Mouse (Mus musculus) hindbrain, embryonic 16.5 days (tissue): ENCODE results near the gene Marf1. TPM values are rescaled to one million over a fixed set of nuclear protein-coding genes. Genes with fewer than 3 reads are reported as not detected.
"Not testable (repeated sequence)": the region's sequence is repeated elsewhere in the genome, so short reads cannot be mapped to it uniquely, and the experiment has no call there.

Experiments
- ATAC-seq: fragments of 200-750 bp; cut with Nextera tagmentation; 2 replicates; pipeline ENCODE4 v1.8.0; 2017; ENCODE audit warnings: moderate TSS enrichment, moderate library complexity
- H3K27ac ChIP-seq: fragments of 300-500 bp; sonication (generic); 2 replicates; pipeline ENCODE4 v1.5.1; 2014; ENCODE audit warnings: low read depth, mild to moderate bottlenecking, control low read depth, low read length, moderate library complexity
- H3K27me3 ChIP-seq: fragments of 300-500 bp; sonication (generic); replicated peaks from 2 replicates; pipeline ENCODE4 v1.6.1; 2014; ENCODE audit warnings: low read length; ENCODE audit not compliant: control insufficient read depth, insufficient read depth
- H3K36me3 ChIP-seq: fragments of 300-500 bp; sonication (generic); 2 replicates; pipeline ENCODE4 v1.6.1; 2014; ENCODE audit warnings: mild to moderate bottlenecking, low read length, moderate library complexity, mixed read lengths; ENCODE audit not compliant: control insufficient read depth, insufficient read depth
- H3K4me1 ChIP-seq: fragments of 300-500 bp; sonication (generic); 2 replicates; pipeline ENCODE4 v1.6.1; 2014; ENCODE audit warnings: low read depth, low read length; ENCODE audit not compliant: control insufficient read depth, insufficient read depth
- H3K4me2 ChIP-seq: fragments of 300-500 bp; sonication (generic); 2 replicates; pipeline ENCODE4 v1.6.1; 2014; ENCODE audit warnings: mild to moderate bottlenecking, low read length, control low read depth, moderate library complexity
- H3K4me3 ChIP-seq: fragments of 300-500 bp; sonication (generic); 2 replicates; pipeline ENCODE4 v1.5.1; 2014; ENCODE audit warnings: mild to moderate bottlenecking, low read length, control low read depth, moderate library complexity
- H3K9ac ChIP-seq: fragments of 300-500 bp; sonication (generic); 2 replicates; pipeline ENCODE4 v1.6.1; 2014; ENCODE audit warnings: low read depth, mild to moderate bottlenecking, control low read depth, low read length, moderate library complexity
- H3K9me3 ChIP-seq: fragments of 300-500 bp; sonication (generic); 2 replicates; pipeline ENCODE4 v1.6.1; 2014; ENCODE audit warnings: mild to moderate bottlenecking, low read length, moderate library complexity; ENCODE audit not compliant: control insufficient read depth
- WGBS: fragments of 180-500 bp; shearing (Covaris S2); extraction: QIAGEN DNeasy Blood & Tissue Kit; methylation state at CpG from one replicate; pipeline ENCODE4 v1.1.7; 2014; 5-methylcytosine and 5-hydroxymethylcytosine counted together
- polyA plus RNA-seq: library from polyadenylated mRNA; unstranded; fragments of >200 nt; fragmentation: Nextera tagmentation; extraction: Ambion mirVana; gene quantifications from 2 replicates; pipeline ENCODE4 v1.2.1, GENCODE M21; 2015

The Marf1 gene
- polyA plus RNA-seq, 1 experiment from 2014 or later, result 12.3 TPM

- no peaks in the 10 kb centered on the region for H3K9me3 ChIP-seq
- no peak overlapping the region for H3K9ac ChIP-seq
- no peaks in the 10 kb centered on the region for H3K4me1 ChIP-seq
- H3K4me2 ChIP-seq, result no peak overlapping the region
- no peak for ATAC-seq
- H3K27ac ChIP-seq, result no peak overlapping the region
- peaks cover 28% of the 10 kb centered on the region for H3K36me3 ChIP-seq
- H3K4me3 ChIP-seq, result no peak overlapping the region
- WGBS, result 88% methylated on average over 3 of the region's 3 CpGs
- H3K27me3 ChIP-seq, result no peaks in the 10 kb centered on the region
These were observed 53.4 kb downstream of the Marf1 start for GRCm38 (mm10) chr16:14109651-14110230.

- Histone ChIP-seq H3K9me3 (no peaks in the 10 kb centered on the region), H3K27ac (no peak overlapping the region), H3K36me3 (peaks cover 5% of the 10 kb centered on the region; the same call in 1 of the 2 replicates), H3K4me2 (no peak overlapping the region), H3K27me3 (no peaks in the 10 kb centered on the region), H3K4me3 (no peak overlapping the region), H3K9ac (no peak overlapping the region), H3K4me1 (no peaks in the 10 kb centered on the region)
- 86% methylated on average over 6 of the region's 6 CpGs for WGBS
- peak; percentile 28 for ATAC-seq
These were observed 57.3 kb downstream of the Marf1 start for GRCm38 (mm10) chr16:14105891-14106290.

GRCm38 (mm10) chr16:14091771-14092170 is 71.4 kb downstream of the Marf1 start:
- no peaks in the 10 kb centered on the region for H3K9me3 ChIP-seq
- no peaks in the 10 kb centered on the region for H3K27me3 ChIP-seq
- H3K4me3 ChIP-seq, result no peak overlapping the region
- no peak for ATAC-seq
- H3K9ac ChIP-seq, result no peak overlapping the region
- peaks cover 6% of the 10 kb centered on the region; the same call in 1 of the 2 replicates for H3K36me3 ChIP-seq
- 86% methylated on average over 2 of the region's 2 CpGs for WGBS
- H3K4me2 ChIP-seq, result no peak overlapping the region
- no peak overlapping the region for H3K27ac ChIP-seq
- H3K4me1 ChIP-seq, result no peaks in the 10 kb centered on the region

- Histone ChIP-seq H3K9me3 (no peaks in the 10 kb centered on the region), H3K4me1 (no peaks in the 10 kb centered on the region), H3K9ac (no peak overlapping the region), H3K4me3 (no peak overlapping the region), H3K4me2 (no peak overlapping the region), H3K27ac (no peak overlapping the region), H3K27me3 (no peaks in the 10 kb centered on the region), H3K36me3 (no peaks in the 10 kb centered on the region)
- ATAC-seq, result no peak
- WGBS, result 87% methylated on average over 3 of the region's 3 CpGs
These were observed 73.9 kb downstream of the Marf1 start for GRCm38 (mm10) chr16:14089296-14089695.

GRCm38 (mm10) chr16:14088249-14088648 is 74.9 kb downstream of the Marf1 start:
- H3K9ac ChIP-seq, result no peak overlapping the region
- ATAC-seq, result no peak
- H3K27me3 ChIP-seq, result no peaks in the 10 kb centered on the region
- H3K9me3 ChIP-seq, result no peaks in the 10 kb centered on the region
- no peaks in the 10 kb centered on the region for H3K36me3 ChIP-seq
- 79% methylated on average over 3 of the region's 3 CpGs for WGBS
- no peak overlapping the region for H3K4me3 ChIP-seq
- H3K4me2 ChIP-seq, result no peak overlapping the region
- no peak overlapping the region for H3K27ac ChIP-seq
- no peaks in the 10 kb centered on the region for H3K4me1 ChIP-seq

GRCm38 (mm10) chr16:14082925-14083324 is 80.2 kb downstream of the Marf1 start:
- 91% methylated on average over 2 of the region's 2 CpGs for WGBS
- Histone ChIP-seq H3K27ac (no peak overlapping the region), H3K4me2 (no peak overlapping the region), H3K4me1 (no peaks in the 10 kb centered on the region), H3K9ac (no peak overlapping the region), H3K27me3 (no peaks in the 10 kb centered on the region), H3K9me3 (no peaks in the 10 kb centered on the region), H3K36me3 (no peaks in the 10 kb centered on the region), H3K4me3 (no peak overlapping the region)
- ATAC-seq, result no peak

- H3K4me3 ChIP-seq, result no peak overlapping the region
- no peaks in the 10 kb centered on the region for H3K4me1 ChIP-seq
- 80% methylated on average over 5 of the region's 5 CpGs for WGBS
- H3K36me3 ChIP-seq, result 0 out of 2 replicates have a peak, but pooled peaks cover 2% of the 10 kb centered on the region
- no peak overlapping the region for H3K4me2 ChIP-seq
- no peaks in the 10 kb centered on the region for H3K27me3 ChIP-seq
- H3K9me3 ChIP-seq, result no peaks in the 10 kb centered on the region
- H3K27ac ChIP-seq, result no peak overlapping the region
- no peak for ATAC-seq
- H3K9ac ChIP-seq, result no peak overlapping the region
These were observed 92.5 kb downstream of the Marf1 start for GRCm38 (mm10) chr16:14070471-14071169.

GRCm38 (mm10) chr16:14068701-14069100 is 94.5 kb downstream of the Marf1 start:
- not testable (repeated sequence) for H3K27me3 ChIP-seq, H3K9ac ChIP-seq, H3K27ac ChIP-seq, H3K4me1 ChIP-seq, H3K4me3 ChIP-seq, H3K4me2 ChIP-seq, H3K9me3 ChIP-seq, H3K36me3 ChIP-seq, ATAC-seq
- 90% methylated on average over 2 of the region's 2 CpGs for WGBS

GRCm38 (mm10) chr16:14066571-14066970 is 96.6 kb downstream of the Marf1 start:
- 89% methylated on average over 4 of the region's 4 CpGs for WGBS

More at GRCm38 (mm10) chr16:14066571-14066970, 96.6 kb downstream of the Marf1 start:
- H3K36me3 ChIP-seq, H3K9ac ChIP-seq, H3K4me2 ChIP-seq, H3K4me1 ChIP-seq, ATAC-seq, H3K27me3 ChIP-seq, H3K27ac ChIP-seq, H3K4me3 ChIP-seq, H3K9me3 ChIP-seq: not testable (repeated sequence)
